Mouse (Mus musculus) forebrain, embryonic 15.5 days (tissue): ENCODE data around the gene Arl3. TPM values are rescaled to one million over a fixed set of nuclear protein-coding genes. Genes with fewer than 3 reads are reported as not detected.

Experiments
- ATAC-seq: fragments of 200-750 bp; cut with Nextera tagmentation; replicated peaks from 2 replicates; pipeline ENCODE4 v1.8.0; 2017; ENCODE audit warnings: mild to moderate bottlenecking, moderate TSS enrichment, moderate library complexity
- H3K27ac ChIP-seq: fragments of 300-500 bp; sonication (generic); replicated peaks from 2 replicates; pipeline ENCODE4 v1.5.1; 2015; ENCODE audit warnings: mild to moderate bottlenecking, inconsistent platforms
- H3K27me3 ChIP-seq: fragments of 300-500 bp; sonication (generic); 2 replicates; pipeline ENCODE4 v1.6.1; 2015; ENCODE audit warnings: inconsistent platforms
- H3K36me3 ChIP-seq: fragments of 300-500 bp; sonication (generic); 2 replicates; pipeline ENCODE4 v1.6.1; 2015; ENCODE audit warnings: mild to moderate bottlenecking, inconsistent platforms
- H3K4me1 ChIP-seq: fragments of 300-500 bp; sonication (generic); 2 replicates; pipeline ENCODE4 v1.6.1; 2015; ENCODE audit warnings: inconsistent platforms
- H3K4me2 ChIP-seq: fragments of 300-500 bp; sonication (generic); replicated peaks from 2 replicates; pipeline ENCODE4 v1.6.1; 2015; ENCODE audit warnings: mild to moderate bottlenecking, inconsistent platforms
- H3K4me3 ChIP-seq: fragments of 300-500 bp; sonication (generic); 2 replicates; pipeline ENCODE4 v1.5.1; 2015; ENCODE audit warnings: mild to moderate bottlenecking, inconsistent platforms
- H3K9ac ChIP-seq: fragments of 300-500 bp; sonication (generic); replicated peaks from 2 replicates; pipeline ENCODE4 v1.6.1; 2015; ENCODE audit warnings: mild to moderate bottlenecking, inconsistent platforms
- H3K9me3 ChIP-seq: fragments of 300-500 bp; sonication (generic); 2 replicates; pipeline ENCODE4 v1.6.1; 2016; ENCODE audit warnings: inconsistent platforms
- WGBS: fragments of 180-500 bp; shearing (Covaris S2); methylation state at CpG from one replicate; pipeline ENCODE4 v1.1.7; 2015; ENCODE audit warnings: mixed read lengths; 5-methylcytosine and 5-hydroxymethylcytosine counted together
- polyA plus RNA-seq: library from polyadenylated mRNA; unstranded; fragments of >200 nt; fragmentation: Nextera tagmentation; extraction: Ambion mirVana; gene quantifications from 2 replicates; pipeline ENCODE4 v1.2.1, GENCODE M21; 2015

Gene Arl3
- polyA plus RNA-seq, 1 experiment from 2014 or later: 241 TPM

GRCm38 (mm10) chr19:46529601-46530448 is 43.2 kb downstream of the Arl3 start:
- Histone ChIP-seq H3K4me3 (0 out of 2 replicates have a peak overlapping the region, but pooled peaks have one; percentile 31), H3K9me3 (no peaks in the 10 kb centered on the region), H3K27me3 (no peaks in the 10 kb centered on the region), H3K4me2 (peak overlapping the region; percentile 66; the same call in 1 of the 2 replicates), H3K36me3 (no peaks in the 10 kb centered on the region), H3K4me1 (peaks cover 86% of the 10 kb centered on the region), H3K27ac (peak overlapping the region; percentile 88), H3K9ac (peak overlapping the region; percentile 47; the same call in 1 of the 2 replicates)
- no peak for ATAC-seq
- 8% methylated on average over 13 of the region's 13 CpGs for WGBS

GRCm38 (mm10) chr19:46528529-46529213 is 44.3 kb downstream of the Arl3 start:
- H3K27me3 ChIP-seq: no peaks in the 10 kb centered on the region
- peak overlapping the region; percentile 47 for H3K9ac ChIP-seq
- peak overlapping the region; percentile 88 for H3K27ac ChIP-seq
- H3K4me3 ChIP-seq: peak overlapping the region; percentile 31
- H3K4me2 ChIP-seq: peak overlapping the region; percentile 66
- no peaks in the 10 kb centered on the region for H3K9me3 ChIP-seq
- no peaks in the 10 kb centered on the region for H3K36me3 ChIP-seq
- peak; percentile 57 for ATAC-seq
- under 1% methylated on average over 20 of the region's 20 CpGs for WGBS
- H3K4me1 ChIP-seq: peaks cover 96% of the 10 kb centered on the region

GRCm38 (mm10) chr19:46527632-46528528 is 45.1 kb downstream of the Arl3 start:
- no peak for ATAC-seq
- peak overlapping the region; percentile 88 for H3K27ac ChIP-seq
- peak overlapping the region; percentile 47 for H3K9ac ChIP-seq
- H3K4me1 ChIP-seq: peaks cover 97% of the 10 kb centered on the region
- H3K4me3 ChIP-seq: peak overlapping the region; percentile 31
- 11% methylated on average over 17 of the region's 17 CpGs for WGBS
- no peaks in the 10 kb centered on the region for H3K36me3 ChIP-seq
- no peaks in the 10 kb centered on the region for H3K9me3 ChIP-seq
- H3K4me2 ChIP-seq: peak overlapping the region; percentile 66
- H3K27me3 ChIP-seq: no peaks in the 10 kb centered on the region

- Histone ChIP-seq H3K4me3 (no peak overlapping the region), H3K27me3 (no peaks in the 10 kb centered on the region), H3K4me1 (peaks cover 82% of the 10 kb centered on the region), H3K4me2 (no peak overlapping the region), H3K36me3 (no peaks in the 10 kb centered on the region), H3K9ac (no peak overlapping the region), H3K9me3 (no peaks in the 10 kb centered on the region), H3K27ac (peak overlapping the region; percentile 85)
- peak; percentile 23 for ATAC-seq
- WGBS: 33% methylated on average over 10 of the region's 10 CpGs
Measured at GRCm38 (mm10) chr19:46525691-46526631, 47.0 kb downstream of the Arl3 start.

GRCm38 (mm10) chr19:46524601-46525321 is 48.2 kb downstream of the Arl3 start:
- 25% methylated on average over 14 of the region's 14 CpGs for WGBS
- H3K27ac ChIP-seq: peak overlapping the region; percentile 85
- peak overlapping the region; percentile 44 for H3K4me2 ChIP-seq
- no peaks in the 10 kb centered on the region for H3K36me3 ChIP-seq
- H3K4me3 ChIP-seq: no peak overlapping the region
- no peaks in the 10 kb centered on the region for H3K27me3 ChIP-seq
- no peaks in the 10 kb centered on the region for H3K9me3 ChIP-seq
- H3K9ac ChIP-seq: no peak overlapping the region; the same call in 1 of the 2 replicates
- no peak for ATAC-seq
- peaks cover 70% of the 10 kb centered on the region for H3K4me1 ChIP-seq

- ATAC-seq: no peak
- peaks cover 64% of the 10 kb centered on the region for H3K4me1 ChIP-seq
- no peaks in the 10 kb centered on the region for H3K27me3 ChIP-seq
- WGBS: 11% methylated on average over 6 of the region's 6 CpGs
- H3K9me3 ChIP-seq: no peaks in the 10 kb centered on the region
- peak overlapping the region; percentile 85 for H3K27ac ChIP-seq
- H3K4me3 ChIP-seq: peak overlapping the region; percentile 24
- peak overlapping the region; percentile 27; the same call in 1 of the 2 replicates for H3K9ac ChIP-seq
- H3K36me3 ChIP-seq: no peaks in the 10 kb centered on the region
- H3K4me2 ChIP-seq: peak overlapping the region; percentile 44
Measured at GRCm38 (mm10) chr19:46524152-46524544, 48.9 kb downstream of the Arl3 start.

- WGBS: 2% methylated on average over 20 of the region's 20 CpGs
- peak overlapping the region; percentile 27; the same call in 1 of the 2 replicates for H3K9ac ChIP-seq
- no peaks in the 10 kb centered on the region for H3K9me3 ChIP-seq
- ATAC-seq: peak; percentile 90
- H3K4me1 ChIP-seq: peaks cover 61% of the 10 kb centered on the region
- H3K27ac ChIP-seq: peak overlapping the region; percentile 85
- no peaks in the 10 kb centered on the region for H3K36me3 ChIP-seq
- H3K4me2 ChIP-seq: peak overlapping the region; percentile 44
- no peaks in the 10 kb centered on the region for H3K27me3 ChIP-seq
- peak overlapping the region; percentile 24 for H3K4me3 ChIP-seq
Measured at GRCm38 (mm10) chr19:46523480-46524151, 49.4 kb downstream of the Arl3 start.

- peak overlapping the region; percentile 44 for H3K4me2 ChIP-seq
- peak overlapping the region; percentile 24 for H3K4me3 ChIP-seq
- H3K27ac ChIP-seq: peak overlapping the region; percentile 85
- no peaks in the 10 kb centered on the region for H3K36me3 ChIP-seq
- no peak for ATAC-seq
- peak overlapping the region; percentile 27; the same call in 1 of the 2 replicates for H3K9ac ChIP-seq
- peaks cover 61% of the 10 kb centered on the region for H3K4me1 ChIP-seq
- H3K9me3 ChIP-seq: no peaks in the 10 kb centered on the region
- H3K27me3 ChIP-seq: no peaks in the 10 kb centered on the region
Measured at GRCm38 (mm10) chr19:46523131-46523479, 49.9 kb downstream of the Arl3 start.

GRCm38 (mm10) chr19:46522433-46523044 is 50.5 kb downstream of the Arl3 start:
- ATAC-seq: no peak
- H3K27ac ChIP-seq: peak overlapping the region; percentile 85

GRCm38 (mm10) chr19:46521698-46522097 is 51.3 kb downstream of the Arl3 start:
- Histone ChIP-seq H3K9me3 (no peaks in the 10 kb centered on the region), H3K27ac (no peak overlapping the region), H3K27me3 (no peaks in the 10 kb centered on the region), H3K9ac (no peak overlapping the region), H3K36me3 (peaks cover 1% of the 10 kb centered on the region; the same call in 1 of the 2 replicates), H3K4me1 (peaks cover 54% of the 10 kb centered on the region), H3K4me3 (no peak overlapping the region), H3K4me2 (no peak overlapping the region)
- no peak for ATAC-seq

More at GRCm38 (mm10) chr19:46522433-46523044, 50.5 kb downstream of the Arl3 start:
- WGBS: 56% methylated on average over 15 of the region's 15 CpGs
- H3K27me3 ChIP-seq: no peaks in the 10 kb centered on the region
- no peaks in the 10 kb centered on the region for H3K36me3 ChIP-seq
- no peaks in the 10 kb centered on the region for H3K9me3 ChIP-seq
- H3K4me2 ChIP-seq: no peak overlapping the region
- H3K4me1 ChIP-seq: peaks cover 61% of the 10 kb centered on the region
- H3K9ac ChIP-seq: no peak overlapping the region
- no peak overlapping the region for H3K4me3 ChIP-seq
